Mouse (Mus musculus) liver, embryonic 14.5 days (tissue): Measurements from ENCODE around the gene Hoxc12.

Experiments used
- CTCF ChIP-seq: IDR thresholded peaks from 2 replicates; pipeline ENCODE4 v1.5.1; 2016; ENCODE audit warnings: antibody characterized with exemption, low read depth, control low read depth
- EP300 ChIP-seq: IDR thresholded peaks from 2 replicates; pipeline ENCODE4 v1.6.1; 2016; ENCODE audit warnings: antibody characterized with exemption, low read depth

GRCm38 (mm10) chr15:102976631-102977422 lies 40.3 kb downstream of the Hoxc12 start:
- no peak for TF ChIP-seq CTCF
- no peak for TF ChIP-seq EP300
